Mouse (Mus musculus) heart, embryonic 11.5 days (tissue): ENCODE data around the gene Rbm43. TPM values are rescaled to one million over a fixed set of nuclear protein-coding genes. Genes with fewer than 3 reads are reported as not detected.
"Not testable (repeated sequence)": the region's sequence is repeated elsewhere in the genome, so short reads cannot be mapped to it uniquely, and the experiment has no call there.

Experiments used
- ATAC-seq: fragments of 200-750 bp; cut with Nextera tagmentation; replicated peaks from 2 replicates; pipeline ENCODE4 v1.8.0; 2017; ENCODE audit warnings: moderate library complexity; ENCODE audit not compliant: insufficient number of reproducible peaks, low FRiP score, low TSS enrichment
- H3K27ac ChIP-seq: fragments of 300-500 bp; sonication (generic); 2 replicates; pipeline ENCODE4 v1.5.1; 2014; ENCODE audit warnings: mild to moderate bottlenecking, low read depth, low read length
- H3K27me3 ChIP-seq: fragments of 300-500 bp; sonication (generic); 2 replicates; pipeline ENCODE4 v1.6.1; 2014; ENCODE audit warnings: mild to moderate bottlenecking, low read length, mixed read lengths; ENCODE audit not compliant: control insufficient read depth, insufficient read depth
- H3K36me3 ChIP-seq: fragments of 300-500 bp; sonication (generic); 2 replicates; pipeline ENCODE4 v1.6.1; 2014; ENCODE audit warnings: mild to moderate bottlenecking, low read length, moderate library complexity, mixed read lengths; ENCODE audit not compliant: control insufficient read depth, insufficient read depth
- H3K4me1 ChIP-seq: fragments of 300-500 bp; sonication (generic); 2 replicates; pipeline ENCODE4 v1.6.1; 2014; ENCODE audit warnings: low read length; ENCODE audit not compliant: control insufficient read depth, insufficient read depth
- H3K4me2 ChIP-seq: fragments of 300-500 bp; sonication (generic); 2 replicates; pipeline ENCODE4 v1.6.1; 2014; ENCODE audit warnings: mild to moderate bottlenecking, moderate library complexity
- H3K4me3 ChIP-seq: fragments of 300-500 bp; sonication (generic); 2 replicates; pipeline ENCODE4 v1.5.1; 2014; ENCODE audit warnings: low read depth, low read length
- H3K9ac ChIP-seq: fragments of 300-500 bp; sonication (generic); 2 replicates; pipeline ENCODE4 v1.6.1; 2014; ENCODE audit warnings: mild to moderate bottlenecking, low read depth, low read length, moderate library complexity
- H3K9me3 ChIP-seq: fragments of 300-500 bp; sonication (generic); replicated peaks from 2 replicates; pipeline ENCODE4 v1.6.1; 2016; ENCODE audit warnings: low read length; ENCODE audit not compliant: control insufficient read depth
- WGBS: fragments of 180-500 bp; shearing (Covaris S2); extraction: QIAGEN DNeasy Blood & Tissue Kit; methylation state at CpG from one replicate; pipeline ENCODE4 v1.1.7; 2014; ENCODE audit not compliant: insufficient replicate concordance; 5-methylcytosine and 5-hydroxymethylcytosine counted together
- polyA plus RNA-seq: library from polyadenylated mRNA; unstranded; fragments of >200 nt; fragmentation: Nextera tagmentation; extraction: Ambion mirVana; gene quantifications from 2 replicates; pipeline ENCODE4 v1.2.1, GENCODE M21; 2014

The Rbm43 gene
- polyA plus RNA-seq, 1 experiment from 2014 or later: 14.4 TPM

DNA sequence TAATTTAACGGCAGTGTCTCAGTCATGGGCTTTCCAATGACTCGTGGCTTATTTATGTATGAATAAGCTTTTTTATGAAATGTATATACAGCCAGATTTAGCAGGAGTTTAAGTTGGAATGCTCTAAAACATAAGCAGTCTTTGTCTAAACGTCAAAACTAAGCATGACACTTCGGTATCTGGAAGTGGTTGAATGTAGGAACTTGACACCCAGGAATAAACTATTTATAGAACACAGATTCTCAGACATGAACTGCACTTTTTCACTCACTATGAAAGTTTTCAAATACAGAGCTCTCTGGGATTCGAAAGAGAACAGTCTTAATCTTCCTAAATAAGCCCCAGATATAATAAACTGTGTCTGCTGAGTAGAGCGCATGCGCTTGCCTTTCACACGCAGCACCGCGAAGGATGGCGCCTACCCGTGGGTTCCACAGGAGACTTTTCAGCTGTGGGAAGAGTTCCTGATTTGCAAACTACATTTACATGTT, 42.5 kb downstream of the Rbm43 start:
- ATAC-seq: no peak
- H3K27ac ChIP-seq: no peak overlapping the region
- no peak overlapping the region for H3K4me2 ChIP-seq
- no peak overlapping the region for H3K4me3 ChIP-seq
- no peaks in the 10 kb centered on the region for H3K27me3 ChIP-seq
- WGBS: 69% methylated on average over 12 of the region's 12 CpGs
- H3K36me3 ChIP-seq: no peaks in the 10 kb centered on the region
- H3K4me1 ChIP-seq: no peaks in the 10 kb centered on the region
- H3K9ac ChIP-seq: no peak overlapping the region
- no peaks in the 10 kb centered on the region for H3K9me3 ChIP-seq

DNA sequence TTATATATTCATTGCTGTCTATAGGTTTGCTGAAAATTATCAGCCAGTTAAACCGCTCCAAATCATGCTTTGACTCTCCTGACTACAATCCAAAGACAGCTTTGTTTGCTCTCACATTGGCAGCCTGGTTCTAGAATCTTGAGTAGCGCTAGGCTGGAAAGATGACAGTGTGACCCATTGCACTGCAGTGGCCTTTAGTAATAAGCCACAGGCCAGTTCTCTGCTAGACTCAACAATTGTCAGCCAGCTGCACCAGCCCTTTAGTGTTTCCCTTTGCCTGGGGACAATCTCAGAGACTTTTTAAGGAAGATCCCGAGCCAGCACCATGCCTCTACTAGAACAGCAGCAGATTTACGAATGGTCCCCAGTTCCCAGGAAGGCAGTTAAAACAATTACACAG, 44.0 kb downstream of the Rbm43 start:
- no peak for ATAC-seq

DNA sequence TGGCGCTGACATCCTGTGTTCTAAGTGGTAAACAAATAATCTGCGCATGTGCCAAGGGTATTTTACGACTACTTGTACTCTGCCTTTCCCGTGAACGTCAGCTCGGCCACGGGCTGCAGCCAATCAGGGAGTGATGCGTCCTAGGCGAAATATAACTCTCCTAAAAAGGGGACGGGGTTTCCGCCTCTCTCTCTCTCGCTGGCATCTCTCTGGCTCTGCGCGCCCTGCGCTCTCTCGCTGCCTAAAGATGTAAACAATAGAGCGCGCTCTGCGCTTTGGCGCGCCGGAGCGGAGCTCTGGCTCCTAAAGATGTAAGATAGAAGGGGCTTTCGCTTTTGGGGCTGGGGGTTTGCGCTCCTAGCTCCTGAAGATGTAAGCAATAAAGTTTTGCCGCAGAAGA, 44.8 kb downstream of the Rbm43 start:
- H3K4me3 ChIP-seq, H3K27ac ChIP-seq, H3K9me3 ChIP-seq, H3K9ac ChIP-seq, H3K27me3 ChIP-seq, H3K36me3 ChIP-seq, H3K4me1 ChIP-seq, ATAC-seq, H3K4me2 ChIP-seq: not testable (repeated sequence)
- 92% methylated on average over 10 of the region's 26 CpGs for WGBS

More for the DNA sequence above, 44.0 kb downstream of the Rbm43 start:
- Histone ChIP-seq H3K4me3 (no peak overlapping the region), H3K9ac (no peak overlapping the region), H3K9me3 (no peaks in the 10 kb centered on the region), H3K4me1 (no peaks in the 10 kb centered on the region), H3K27ac (no peak overlapping the region), H3K36me3 (no peaks in the 10 kb centered on the region), H3K27me3 (no peaks in the 10 kb centered on the region), H3K4me2 (no peak overlapping the region)
- WGBS: 78% methylated on average over 4 of the region's 4 CpGs

DNA sequence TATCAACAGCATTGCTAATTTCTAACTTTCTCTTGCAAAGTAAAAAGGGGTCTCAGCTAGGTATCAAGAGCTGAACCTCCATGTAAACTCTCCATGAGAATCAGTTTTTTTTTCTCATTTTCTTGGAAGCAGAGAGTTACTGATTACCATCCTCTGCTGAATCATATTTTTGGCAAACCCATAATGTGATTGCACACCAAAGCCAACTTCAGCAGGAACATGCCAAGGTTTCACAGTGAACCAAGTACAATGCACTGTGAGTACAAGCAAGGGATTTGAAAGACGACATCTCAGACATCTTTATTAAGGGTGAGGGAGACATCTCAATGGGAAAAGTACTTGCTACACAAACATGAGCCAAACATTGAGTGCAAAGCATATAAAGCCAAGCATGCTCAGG, 54.8 kb downstream of the Rbm43 start:
- Histone ChIP-seq H3K4me1 (no peaks in the 10 kb centered on the region), H3K4me2 (no peak overlapping the region), H3K4me3 (no peak overlapping the region), H3K9ac (no peak overlapping the region), H3K36me3 (no peaks in the 10 kb centered on the region), H3K27ac (no peak overlapping the region), H3K27me3 (no peaks in the 10 kb centered on the region), H3K9me3 (no peaks in the 10 kb centered on the region)
- ATAC-seq: no peak
- 84% methylated on average over 1 of the region's 1 CpGs for WGBS

Other genes starting within 250 kb of the Rbm43 start
- gene Nmi, start 38.3 kb upstream of the Rbm43 start, polyA plus RNA-seq: 12.6 and 12.7 TPM in 2 replicates
- 3.7 and 4.9 TPM in 2 replicates for gene Tnfaip6, start 102.8 kb upstream of the Rbm43 start, polyA plus RNA-seq
- 27.9 and 29.8 TPM in 2 replicates for gene Rif1, start 137.7 kb upstream of the Rbm43 start, polyA plus RNA-seq